ENCODE assay signal across 7 mouse cellular contexts in genomic region chr8:125574280-125574679, GRCm38 (mm10). TPM values are rescaled to one million over a fixed set of nuclear protein-coding genes. Genes with fewer than 3 reads are reported as not detected.
DNase-seq lines count a peak whose midpoint lies in the region; ATAC-seq and TF ChIP-seq lines count a peak whose summit lies in the region.

No protein-coding gene starts in this region.

- ATAC-seq in hindbrain, embryonic 11.5 days (ENCODE audit: low FRiP score), result no peak
- ATAC-seq in hindbrain, embryonic 16.5 days, result no peak
- ATAC-seq in megakaryocyte-erythroid progenitor cell, adult 5-6 weeks (replicated peaks; ENCODE audit: low FRiP score, low TSS enrichment, poor library complexity, severe bottlenecking), result peak; percentile 44; the same call in 1 of the 2 replicates

- H3K9ac ChIP-seq in hindbrain, embryonic 11.5 days (ENCODE audit: low read depth, low read length), result no peak overlapping the region
- no peak overlapping the region for H3K9ac ChIP-seq in hindbrain, embryonic 16.5 days (ENCODE audit: low read depth, low read length)

- no peaks in the 10 kb centered on the region for H3K36me3 ChIP-seq in hindbrain, embryonic 11.5 days (ENCODE audit: control insufficient read depth, insufficient read depth, low read length)
- H3K36me3 ChIP-seq in hindbrain, embryonic 16.5 days (ENCODE audit: control insufficient read depth, insufficient read depth, low read length), result no peaks in the 10 kb centered on the region

- no peak for TF ChIP-seq POLR2A in cortical plate, adult 2 months (IDR thresholded peaks at IDR 0.05; ENCODE audit: extremely low read depth, insufficient read depth, low read length)

- WGBS in hindbrain, embryonic 11.5 days, result 40% methylated on average over 4 of the region's 4 CpGs
- WGBS in hindbrain, embryonic 16.5 days, result 21% methylated on average over 4 of the region's 4 CpGs

- TF ChIP-seq CTCF in cortical plate, adult 2 months (IDR thresholded peaks at IDR 0.05; ENCODE audit: extremely low read depth, insufficient read depth, low read length), result peak; percentile 71

- no peaks in the 10 kb centered on the region for H3K27me3 ChIP-seq in hindbrain, embryonic 11.5 days (ENCODE audit: control insufficient read depth, insufficient read depth, low read length)
- H3K27me3 ChIP-seq in hindbrain, embryonic 16.5 days (replicated peaks; ENCODE audit: control insufficient read depth, insufficient read depth, low read length), result no peaks in the 10 kb centered on the region

- no peak overlapping the region for H3K4me2 ChIP-seq in hindbrain, embryonic 11.5 days (replicated peaks; ENCODE audit: low read depth, low read length)
- H3K4me2 ChIP-seq in hindbrain, embryonic 16.5 days (ENCODE audit: low read length), result no peak overlapping the region

- H3K4me3 ChIP-seq in hindbrain, embryonic 11.5 days (ENCODE audit: low read depth, low read length), result no peak overlapping the region
- no peak overlapping the region for H3K4me3 ChIP-seq in hindbrain, embryonic 16.5 days (ENCODE audit: low read length)
- no peak overlapping the region for H3K4me3 ChIP-seq in cortical plate, adult 2 months (ENCODE audit: insufficient read depth, low read length)

- no peak overlapping the region for H3K27ac ChIP-seq in hindbrain, embryonic 11.5 days (ENCODE audit: low read depth, low read length)
- H3K27ac ChIP-seq in hindbrain, embryonic 16.5 days (ENCODE audit: low read depth, low read length), result no peak overlapping the region
- H3K27ac ChIP-seq in cortical plate, adult 2 months (ENCODE audit: insufficient read depth, low read length), result no peak overlapping the region

- peak; percentile 60 for DNase-seq in hindbrain, embryonic 11.5 days (ENCODE audit: low spot score)
- peak; percentile 46 for DNase-seq in urinary bladder, postnatal 14 days (ENCODE audit: low spot score)
- no peak for DNase-seq in urinary bladder, postnatal 36 days (ENCODE audit: low spot score in 2 of 2)
- DNase-seq in spleen, postnatal 14 days (ENCODE audit: low spot score in 2 of 2), result no peak

- H3K4me1 ChIP-seq in hindbrain, embryonic 11.5 days (replicated peaks; ENCODE audit: control insufficient read depth, insufficient read depth, low read length), result no peaks in the 10 kb centered on the region
- H3K4me1 ChIP-seq in hindbrain, embryonic 16.5 days (ENCODE audit: control insufficient read depth, insufficient read depth, low read depth, low read length), result peaks cover 4% of the 10 kb centered on the region; the same call in 1 of the 2 replicates
- no peaks in the 10 kb centered on the region for H3K4me1 ChIP-seq in cortical plate, adult 2 months (ENCODE audit: control insufficient read depth, insufficient read depth, low read length)

- H3K9me3 ChIP-seq in hindbrain, embryonic 11.5 days (ENCODE audit: control insufficient read depth, low read length), result no peaks in the 10 kb centered on the region
- H3K9me3 ChIP-seq in hindbrain, embryonic 16.5 days (ENCODE audit: control insufficient read depth, low read length), result 0 out of 2 replicates have a peak, but pooled peaks cover 2% of the 10 kb centered on the region

RNA-seq across cellular contexts. Expression of gene Sipa1l2, which starts 4.7 kb away (rescaled TPM):
- 12.2 and 12.9 TPM in 2 replicates for polyA plus RNA-seq in hindbrain, embryonic 11.5 days (2014; fragmentation: Nextera tagmentation; extraction: Ambion mirVana)
- polyA plus RNA-seq in hindbrain, embryonic 16.5 days (2015; fragmentation: Nextera tagmentation; extraction: Ambion mirVana), result 15.9 and 20.5 TPM in 2 replicates
- 22.7 and 26.5 TPM in 2 replicates for polyA plus RNA-seq in cortical plate, adult 2 months (2012; rRNA removed)
- 0.89 and 0.94 TPM in 2 replicates for total RNA-seq in megakaryocyte-erythroid progenitor cell, adult 5-6 weeks (2014; fragmentation: Nextera tagmentation)
- total RNA-seq in megakaryocyte-erythroid progenitor cell, adult 5-6 weeks (2017), result 0.42 and 1.1 TPM in 2 replicates

Comparison
In these comparisons a context has a peak if more than half of its experiments do, and no peak if none do; other contexts are left out.
1. DNase-seq: peak in hindbrain, embryonic 11.5 days (single experiment) and urinary bladder, postnatal 14 days (single experiment); none in urinary bladder, postnatal 36 days (0 of 2) and spleen, postnatal 14 days (0 of 2).